Mouse (Mus musculus) limb, embryonic 15.5 days (tissue): ENCODE results near the gene Col6a4. TPM values are rescaled to one million over a fixed set of nuclear protein-coding genes. Genes with fewer than 3 reads are reported as not detected.

ENCODE experiments used
- ATAC-seq: fragments of 200-750 bp; cut with Nextera tagmentation; 2 replicates; pipeline ENCODE4 v1.8.0; 2017; ENCODE audit warnings: low read depth, moderate TSS enrichment; ENCODE audit not compliant: insufficient number of reproducible peaks, low FRiP score, low TSS enrichment
- H3K27ac ChIP-seq: fragments of 300-500 bp; sonication (generic); 2 replicates; pipeline ENCODE4 v1.5.1; 2015; ENCODE audit warnings: moderate library complexity, mild to moderate bottlenecking, inconsistent platforms
- H3K27me3 ChIP-seq: fragments of 300-500 bp; sonication (generic); 2 replicates; pipeline ENCODE4 v1.6.1; 2015; ENCODE audit warnings: inconsistent platforms
- H3K36me3 ChIP-seq: fragments of 300-500 bp; sonication (generic); 2 replicates; pipeline ENCODE4 v1.6.1; 2015; ENCODE audit warnings: inconsistent platforms
- H3K4me1 ChIP-seq: fragments of 300-500 bp; sonication (generic); 2 replicates; pipeline ENCODE4 v1.6.1; 2015; ENCODE audit warnings: inconsistent platforms
- H3K4me2 ChIP-seq: fragments of 300-500 bp; sonication (generic); 2 replicates; pipeline ENCODE4 v1.6.1; 2015; ENCODE audit warnings: mild to moderate bottlenecking, inconsistent platforms
- H3K4me3 ChIP-seq: fragments of 300-500 bp; sonication (generic); 2 replicates; pipeline ENCODE4 v1.5.1; 2015; ENCODE audit warnings: mild to moderate bottlenecking, inconsistent platforms
- H3K9ac ChIP-seq: fragments of 300-500 bp; sonication (generic); 2 replicates; pipeline ENCODE4 v1.6.1; 2015; ENCODE audit warnings: inconsistent platforms
- H3K9me3 ChIP-seq: fragments of 300-500 bp; sonication (generic); 2 replicates; pipeline ENCODE4 v1.6.1; 2016; ENCODE audit warnings: inconsistent platforms
- WGBS: fragments of 180-500 bp; shearing (Covaris S2); methylation state at CpG from one replicate; pipeline ENCODE4 v1.1.7; 2015; 5-methylcytosine and 5-hydroxymethylcytosine counted together
- polyA plus RNA-seq: library from polyadenylated mRNA; unstranded; fragments of >200 nt; fragmentation: Nextera tagmentation; extraction: Ambion mirVana; gene quantifications from 2 replicates; pipeline ENCODE4 v1.2.1, GENCODE M21; 2015

Col6a4 gene
- polyA plus RNA-seq, 1 experiment from 2014 or later = 0.26 TPM

GRCm38 (mm10) chr9:105984931-105985519 is 111.6 kb downstream of the Col6a4 start:
- no peak overlapping the region for H3K27ac ChIP-seq
- no peak overlapping the region for H3K4me3 ChIP-seq
- no peak for ATAC-seq
- no peak overlapping the region for H3K9ac ChIP-seq
- 0 out of 2 replicates have a peak, but pooled peaks cover 4% of the 10 kb centered on the region for H3K27me3 ChIP-seq
- H3K4me2 ChIP-seq = no peak overlapping the region
- H3K4me1 ChIP-seq = no peaks in the 10 kb centered on the region
- no peaks in the 10 kb centered on the region for H3K9me3 ChIP-seq
- WGBS = 37% methylated on average over 10 of the region's 10 CpGs
- H3K36me3 ChIP-seq = no peaks in the 10 kb centered on the region

- Histone ChIP-seq H3K36me3 (no peaks in the 10 kb centered on the region), H3K9me3 (no peaks in the 10 kb centered on the region), H3K27me3 (peaks cover 12% of the 10 kb centered on the region; the same call in 1 of the 2 replicates), H3K27ac (no peak overlapping the region), H3K4me1 (no peaks in the 10 kb centered on the region), H3K4me2 (no peak overlapping the region), H3K9ac (no peak overlapping the region), H3K4me3 (no peak overlapping the region)
- ATAC-seq = no peak
- WGBS = 72% methylated on average over 8 of the region's 8 CpGs
These were observed 118.1 kb downstream of the Col6a4 start for GRCm38 (mm10) chr9:105978479-105978878.

- Histone ChIP-seq H3K4me2 (no peak overlapping the region), H3K27ac (no peak overlapping the region)
- 13% methylated on average over 13 of the region's 13 CpGs for WGBS
These were observed 119.7 kb downstream of the Col6a4 start for GRCm38 (mm10) chr9:105976871-105977270.

GRCm38 (mm10) chr9:105976314-105976713 is 120.3 kb downstream of the Col6a4 start:
- no peaks in the 10 kb centered on the region for H3K36me3 ChIP-seq
- no peaks in the 10 kb centered on the region for H3K9me3 ChIP-seq
- no peak overlapping the region for H3K27ac ChIP-seq
- WGBS = 52% methylated on average over 6 of the region's 6 CpGs
- H3K4me2 ChIP-seq = no peak overlapping the region
- H3K27me3 ChIP-seq = peaks cover 12% of the 10 kb centered on the region; the same call in 1 of the 2 replicates
- H3K9ac ChIP-seq = no peak overlapping the region
- no peaks in the 10 kb centered on the region for H3K4me1 ChIP-seq
- no peak for ATAC-seq
- no peak overlapping the region for H3K4me3 ChIP-seq

More at GRCm38 (mm10) chr9:105976871-105977270, 119.7 kb downstream of the Col6a4 start:
- Histone ChIP-seq H3K9me3 (no peaks in the 10 kb centered on the region), H3K9ac (no peak overlapping the region), H3K36me3 (no peaks in the 10 kb centered on the region), H3K4me1 (no peaks in the 10 kb centered on the region), H3K4me3 (no peak overlapping the region), H3K27me3 (peaks cover 12% of the 10 kb centered on the region; the same call in 1 of the 2 replicates)
- ATAC-seq = no peak

GRCm38 (mm10) chr9:105973736-105974135 is 122.8 kb downstream of the Col6a4 start:
- 84% methylated on average over 1 of the region's 1 CpGs for WGBS
- no peak overlapping the region for H3K27ac ChIP-seq
- H3K27me3 ChIP-seq = peaks cover 12% of the 10 kb centered on the region; the same call in 1 of the 2 replicates
- no peak overlapping the region for H3K9ac ChIP-seq
- no peaks in the 10 kb centered on the region for H3K36me3 ChIP-seq
- no peak overlapping the region for H3K4me2 ChIP-seq
- ATAC-seq = no peak
- no peaks in the 10 kb centered on the region for H3K9me3 ChIP-seq
- no peak overlapping the region for H3K4me3 ChIP-seq
- H3K4me1 ChIP-seq = no peaks in the 10 kb centered on the region

- Histone ChIP-seq H3K36me3 (no peaks in the 10 kb centered on the region), H3K4me2 (no peak overlapping the region), H3K4me1 (no peaks in the 10 kb centered on the region), H3K9me3 (no peaks in the 10 kb centered on the region), H3K27ac (no peak overlapping the region), H3K9ac (no peak overlapping the region), H3K27me3 (peaks cover 10% of the 10 kb centered on the region; the same call in 1 of the 2 replicates), H3K4me3 (no peak overlapping the region)
- ATAC-seq = no peak
- WGBS = 80% methylated on average over 3 of the region's 3 CpGs
These were observed 124.6 kb downstream of the Col6a4 start for GRCm38 (mm10) chr9:105972031-105972430.

GRCm38 (mm10) chr9:105971351-105971894 is 125.2 kb downstream of the Col6a4 start:
- WGBS = 91% methylated on average over 14 of the region's 14 CpGs
- ATAC-seq = no peak
- no peaks in the 10 kb centered on the region for H3K4me1 ChIP-seq

GRCm38 (mm10) chr9:105970901-105971300 is 125.7 kb downstream of the Col6a4 start:
- H3K4me3 ChIP-seq = no peak overlapping the region
- H3K4me1 ChIP-seq = no peaks in the 10 kb centered on the region
- no peak for ATAC-seq
- no peak overlapping the region for H3K4me2 ChIP-seq
- no peak overlapping the region for H3K9ac ChIP-seq
- 78% methylated on average over 5 of the region's 5 CpGs for WGBS
- H3K36me3 ChIP-seq = no peaks in the 10 kb centered on the region
- H3K27ac ChIP-seq = no peak overlapping the region
- H3K27me3 ChIP-seq = 0 out of 2 replicates have a peak, but pooled peaks cover under 1% of the 10 kb centered on the region
- H3K9me3 ChIP-seq = no peaks in the 10 kb centered on the region

More at GRCm38 (mm10) chr9:105971351-105971894, 125.2 kb downstream of the Col6a4 start:
- no peak overlapping the region for H3K4me3 ChIP-seq
- H3K27me3 ChIP-seq = 0 out of 2 replicates have a peak, but pooled peaks cover 6% of the 10 kb centered on the region
- no peaks in the 10 kb centered on the region for H3K9me3 ChIP-seq
- H3K9ac ChIP-seq = no peak overlapping the region
- H3K36me3 ChIP-seq = no peaks in the 10 kb centered on the region
- H3K27ac ChIP-seq = no peak overlapping the region
- H3K4me2 ChIP-seq = no peak overlapping the region

GRCm38 (mm10) chr9:105967976-105968375 is 128.6 kb downstream of the Col6a4 start:
- no peak for ATAC-seq
- Histone ChIP-seq H3K9me3 (no peaks in the 10 kb centered on the region), H3K4me1 (no peaks in the 10 kb centered on the region), H3K36me3 (no peaks in the 10 kb centered on the region), H3K4me3 (no peak overlapping the region), H3K4me2 (no peak overlapping the region), H3K27ac (no peak overlapping the region), H3K9ac (no peak overlapping the region), H3K27me3 (no peaks in the 10 kb centered on the region)
- WGBS = 79% methylated on average over 5 of the region's 5 CpGs

- 12% methylated on average over 13 of the region's 13 CpGs for WGBS
- Histone ChIP-seq H3K27me3 (0 out of 2 replicates have a peak, but pooled peaks cover 8% of the 10 kb centered on the region), H3K36me3 (no peaks in the 10 kb centered on the region), H3K4me3 (no peak within 1 kb of the TSS), H3K4me1 (peaks cover 6% of the 10 kb centered on the region), H3K9ac (no peak within 1 kb of the TSS), H3K27ac (no peak within 1 kb of the TSS), H3K9me3 (no peaks in the 10 kb centered on the region), H3K4me2 (no peak within 1 kb of the TSS; the same call in 1 of the 2 replicates)
- no peak for ATAC-seq
These were observed 136.1 kb downstream of the Col6a4 start, which contains the start of gene Col6a5 for GRCm38 (mm10) chr9:105960533-105960932. TSS of gene Col6a5 (minus strand) at chr9:105960643.

- Histone ChIP-seq H3K4me2 (no peak overlapping the region), H3K9me3 (no peaks in the 10 kb centered on the region), H3K27ac (no peak overlapping the region), H3K36me3 (no peaks in the 10 kb centered on the region), H3K27me3 (0 out of 2 replicates have a peak, but pooled peaks cover 8% of the 10 kb centered on the region), H3K4me3 (no peak overlapping the region), H3K9ac (no peak overlapping the region), H3K4me1 (peaks cover 6% of the 10 kb centered on the region)
- 67% methylated on average over 1 of the region's 1 CpGs for WGBS
- no peak for ATAC-seq
These were observed 137.5 kb downstream of the Col6a4 start for GRCm38 (mm10) chr9:105959116-105959515.

- Histone ChIP-seq H3K27me3 (no peaks in the 10 kb centered on the region), H3K9me3 (no peaks in the 10 kb centered on the region), H3K4me2 (no peak overlapping the region), H3K27ac (no peak overlapping the region), H3K4me1 (no peaks in the 10 kb centered on the region), H3K4me3 (no peak overlapping the region), H3K9ac (no peak overlapping the region), H3K36me3 (no peaks in the 10 kb centered on the region)
- 82% methylated on average over 1 of the region's 1 CpGs for WGBS
- ATAC-seq = no peak
These were observed 146.8 kb downstream of the Col6a4 start for GRCm38 (mm10) chr9:105949755-105950154.
